ENCODE assay signal across 11 mouse cellular contexts in genomic region chr3:53045697-53046096, GRCm38 (mm10). TPM values are rescaled to one million over a fixed set of nuclear protein-coding genes. Genes with fewer than 3 reads are reported as not detected.
DNase-seq lines count a peak whose midpoint lies in the region; ATAC-seq and TF ChIP-seq lines count a peak whose summit lies in the region.
"Had no signal": no experiment of that assay in that cellular context is flagged by ENCODE, and none has a peak within 500 bp of the region (broad histone marks: within the 10 kb centered on the region; RNA-seq: fewer than 3 reads in every experiment).

No protein-coding gene starts in this region.

- TF ChIP-seq CTCF in heart, postnatal 0 days (IDR thresholded peaks at IDR 0.05; ENCODE audit: low read depth) = no peak

- ATAC-seq in cerebellum, adult (ENCODE audit: insufficient number of reproducible peaks, low FRiP score, low TSS enrichment) = no peak
- no peak for ATAC-seq in heart, embryonic 11.5 days (replicated peaks; ENCODE audit: insufficient number of reproducible peaks, low FRiP score, low TSS enrichment)
- ATAC-seq in limb, embryonic 11.5 days (ENCODE audit: insufficient number of reproducible peaks, low FRiP score, low TSS enrichment, low read depth) = no peak
- no peak for ATAC-seq in heart, postnatal 0 days (ENCODE audit: insufficient read depth, low read depth)

- H3K9me3 ChIP-seq in heart, embryonic 11.5 days (replicated peaks; ENCODE audit: control insufficient read depth, low read length) = no peaks in the 10 kb centered on the region
- no peaks in the 10 kb centered on the region for H3K9me3 ChIP-seq in limb, embryonic 11.5 days (ENCODE audit: control insufficient read depth, low read length)
- H3K9me3 ChIP-seq in limb, embryonic 10.5 days (replicated peaks) = no peaks in the 10 kb centered on the region
- H3K9me3 ChIP-seq in heart, postnatal 0 days (replicated peaks; ENCODE audit: control insufficient read depth, low read length) = no peaks in the 10 kb centered on the region

- WGBS in heart, embryonic 11.5 days (ENCODE audit: insufficient replicate concordance) = 81% methylated on average over 4 of the region's 4 CpGs
- 90% methylated on average over 4 of the region's 4 CpGs for WGBS in limb, embryonic 11.5 days
- WGBS in limb, embryonic 10.5 days = 91% methylated on average over 4 of the region's 4 CpGs
- WGBS in heart, postnatal 0 days = 81% methylated on average over 4 of the region's 4 CpGs

- no peak for TF ChIP-seq EP300 in heart, postnatal 0 days (IDR thresholded peaks at IDR 0.05; ENCODE audit: low read depth)

- H3K9ac ChIP-seq in heart, embryonic 11.5 days (ENCODE audit: low read depth, low read length) = no peak overlapping the region
- H3K9ac ChIP-seq in limb, embryonic 11.5 days (ENCODE audit: low read length) = no peak overlapping the region
- H3K9ac ChIP-seq in heart, postnatal 0 days (replicated peaks; ENCODE audit: low read depth, low read length) = no peak overlapping the region

- no peak overlapping the region for H3K27ac ChIP-seq in heart, embryonic 11.5 days (ENCODE audit: low read depth, low read length)
- H3K27ac ChIP-seq in limb, embryonic 11.5 days (replicated peaks; ENCODE audit: low read depth, low read length) = no peak overlapping the region
- no peak overlapping the region for H3K27ac ChIP-seq in limb, embryonic 10.5 days
- no peak overlapping the region for H3K27ac ChIP-seq in heart, postnatal 0 days (ENCODE audit: low read depth)

- H3K36me3 ChIP-seq in heart, embryonic 11.5 days (ENCODE audit: control insufficient read depth, insufficient read depth, low read length) = no peaks in the 10 kb centered on the region
- no peaks in the 10 kb centered on the region for H3K36me3 ChIP-seq in limb, embryonic 11.5 days (ENCODE audit: control insufficient read depth, insufficient read depth, low read length)
- peaks cover 14% of the 10 kb centered on the region for H3K36me3 ChIP-seq in limb, embryonic 10.5 days
- 0 out of 2 replicates have a peak, but pooled peaks cover 7% of the 10 kb centered on the region for H3K36me3 ChIP-seq in heart, postnatal 0 days (replicated peaks; ENCODE audit: control insufficient read depth, insufficient read depth, low read length)

- H3K4me1 ChIP-seq in heart, embryonic 11.5 days (ENCODE audit: control insufficient read depth, insufficient read depth, low read length) = peaks cover 29% of the 10 kb centered on the region
- peaks cover 9% of the 10 kb centered on the region for H3K4me1 ChIP-seq in limb, embryonic 11.5 days (ENCODE audit: control insufficient read depth, insufficient read depth, low read length)
- peaks cover 49% of the 10 kb centered on the region for H3K4me1 ChIP-seq in limb, embryonic 10.5 days
- H3K4me1 ChIP-seq in heart, postnatal 0 days (ENCODE audit: control insufficient read depth, insufficient read depth) = peaks cover 29% of the 10 kb centered on the region

- H3K27me3 ChIP-seq in heart, embryonic 11.5 days (ENCODE audit: control insufficient read depth, insufficient read depth, low read length) = no peaks in the 10 kb centered on the region
- H3K27me3 ChIP-seq in limb, embryonic 11.5 days (ENCODE audit: control insufficient read depth, insufficient read depth, low read length) = no peaks in the 10 kb centered on the region
- H3K27me3 ChIP-seq in limb, embryonic 10.5 days (ENCODE audit: low read depth, poor library complexity, severe bottlenecking) = peaks cover 6% of the 10 kb centered on the region; the same call in 1 of the 2 replicates
- no peaks in the 10 kb centered on the region for H3K27me3 ChIP-seq in heart, postnatal 0 days (ENCODE audit: control insufficient read depth, insufficient read depth, low read length)

- DNase-seq in cerebellum, adult 11-12 months = peak; percentile 59
- DNase-seq in heart, adult 9 months (ENCODE audit: low spot score in 2 of 2) = no peak
- DNase-seq in limb, embryonic 11.5 days (ENCODE audit: low spot score) = no peak
- no peak for DNase-seq in limb, embryonic 10.5 days (ENCODE audit: low spot score)
- DNase-seq in heart, postnatal 0 days (ENCODE audit: low spot score) = no peak
- DNase-seq in left cerebral cortex, adult 8-10 months (ENCODE audit: low spot score in 2 of 2) = no peak
- DNase-seq: adrenal gland, postnatal 36 days; thymus, postnatal 25 days had no signal

- peak overlapping the region; percentile 6; the same call in 1 of the 2 replicates for H3K4me2 ChIP-seq in heart, embryonic 11.5 days
- H3K4me2 ChIP-seq in limb, embryonic 11.5 days (ENCODE audit: low read depth, severe bottlenecking) = peak overlapping the region; percentile 10; the same call in 1 of the 2 replicates
- peak overlapping the region; percentile 32 for H3K4me2 ChIP-seq in heart, postnatal 0 days (ENCODE audit: low read depth, low read length)

- no peak overlapping the region for H3K4me3 ChIP-seq in heart, embryonic 11.5 days (ENCODE audit: low read depth, low read length)
- no peak overlapping the region for H3K4me3 ChIP-seq in limb, embryonic 11.5 days (ENCODE audit: low read depth, low read length)
- no peak overlapping the region for H3K4me3 ChIP-seq in limb, embryonic 10.5 days
- peak overlapping the region; percentile 9; the same call in 1 of the 2 replicates for H3K4me3 ChIP-seq in heart, postnatal 0 days (ENCODE audit: low read depth, low read length)

RNA-seq across cellular contexts. Expression of gene Lhfp, which starts 4.4 kb away (rescaled TPM):
- 64.5 and 85.7 TPM in 2 replicates for polyA plus RNA-seq in heart, embryonic 11.5 days (2014; fragmentation: Nextera tagmentation; extraction: Ambion mirVana)
- 61.0 and 61.7 TPM in 2 replicates for polyA plus RNA-seq in limb, embryonic 11.5 days (2014; fragmentation: Nextera tagmentation; extraction: Ambion mirVana)
- polyA plus RNA-seq in limb, embryonic 10.5 days (2016; fragmentation: Nextera tagmentation; extraction: Ambion mirVana) = 61.8 and 90.1 TPM in 2 replicates
- 78.0 and 101 TPM in 2 replicates for total RNA-seq in heart, postnatal 0 days (2014; rRNA removed; ENCODE audit: low replicate concordance)
- 87.2 and 94.9 TPM in 2 replicates for polyA plus RNA-seq in heart, postnatal 0 days (2015; fragmentation: Nextera tagmentation; extraction: Ambion mirVana)
- 10 to 100 TPM; 22.4 to 26.7 (median 24.0) TPM for total RNA-seq in left cerebral cortex, adult 8-10 months (2022)
- total RNA-seq: megakaryocyte-erythroid progenitor cell, adult 5-6 weeks had no signal

RNA-seq across cellular contexts. Expression of gene Cog6, which starts 28.7 kb away (rescaled TPM):
- polyA plus RNA-seq in heart, embryonic 11.5 days (2014; fragmentation: Nextera tagmentation; extraction: Ambion mirVana) = 59.0 and 66.0 TPM in 2 replicates
- 46.7 and 48.8 TPM in 2 replicates for polyA plus RNA-seq in limb, embryonic 11.5 days (2014; fragmentation: Nextera tagmentation; extraction: Ambion mirVana)
- 36.4 and 46.3 TPM in 2 replicates for polyA plus RNA-seq in limb, embryonic 10.5 days (2016; fragmentation: Nextera tagmentation; extraction: Ambion mirVana)
- 51.8 and 64.5 TPM in 2 replicates for total RNA-seq in heart, postnatal 0 days (2014; rRNA removed; ENCODE audit: low replicate concordance)
- 54.4 and 54.7 TPM in 2 replicates for polyA plus RNA-seq in heart, postnatal 0 days (2015; fragmentation: Nextera tagmentation; extraction: Ambion mirVana)
- 10 to 100 TPM; 38.0 to 41.8 (median 39.5) TPM for total RNA-seq in left cerebral cortex, adult 8-10 months (2022)
